Mouse (Mus musculus) midbrain, embryonic 16.5 days (tissue): Measurements from ENCODE around the gene Nln. TPM values are rescaled to one million over a fixed set of nuclear protein-coding genes. Genes with fewer than 3 reads are reported as not detected.
A peak's percentile ranks its signal among the peaks of the same experiment; 100 is the strongest.

ENCODE experiments used
- ATAC-seq: fragments of 200-750 bp; cut with Nextera tagmentation; 2 replicates; pipeline ENCODE4 v1.8.0; 2017; ENCODE audit warnings: moderate TSS enrichment
- H3K27ac ChIP-seq: fragments of 300-500 bp; sonication (generic); 2 replicates; pipeline ENCODE4 v1.5.1; 2014; ENCODE audit warnings: mild to moderate bottlenecking, low read length, mixed read lengths
- H3K27me3 ChIP-seq: fragments of 300-500 bp; sonication (generic); 2 replicates; pipeline ENCODE4 v1.6.1; 2014; ENCODE audit warnings: low read depth, low read length, mixed read lengths; ENCODE audit not compliant: control insufficient read depth, insufficient read depth
- H3K36me3 ChIP-seq: fragments of 300-500 bp; sonication (generic); 2 replicates; pipeline ENCODE4 v1.6.1; 2014; ENCODE audit warnings: mild to moderate bottlenecking, low read length, moderate library complexity, mixed read lengths; ENCODE audit not compliant: control insufficient read depth, insufficient read depth
- H3K4me1 ChIP-seq: fragments of 300-500 bp; sonication (generic); 2 replicates; pipeline ENCODE4 v1.6.1; 2014; ENCODE audit warnings: mild to moderate bottlenecking, low read length, mixed read lengths; ENCODE audit not compliant: control insufficient read depth, insufficient read depth
- H3K4me2 ChIP-seq: fragments of 300-500 bp; sonication (generic); 2 replicates; pipeline ENCODE4 v1.6.1; 2014; ENCODE audit warnings: mild to moderate bottlenecking, low read length, mixed read lengths
- H3K4me3 ChIP-seq: fragments of 300-500 bp; sonication (generic); 2 replicates; pipeline ENCODE4 v1.5.1; 2014; ENCODE audit warnings: low read depth, mild to moderate bottlenecking, low read length, moderate library complexity, mixed read lengths
- H3K9ac ChIP-seq: fragments of 300-500 bp; sonication (generic); 2 replicates; pipeline ENCODE4 v1.6.1; 2014; ENCODE audit warnings: low read depth, low read length, mixed read lengths
- H3K9me3 ChIP-seq: fragments of 300-500 bp; sonication (generic); replicated peaks from 2 replicates; pipeline ENCODE4 v1.6.1; 2014; ENCODE audit warnings: mild to moderate bottlenecking, low read length, mixed read lengths; ENCODE audit not compliant: control insufficient read depth, poor library complexity, severe bottlenecking
- WGBS: fragments of 180-500 bp; shearing (Covaris S2); extraction: QIAGEN DNeasy Blood & Tissue Kit; methylation state at CpG from one replicate; pipeline ENCODE4 v1.1.7; 2014; 5-methylcytosine and 5-hydroxymethylcytosine counted together
- polyA plus RNA-seq: library from polyadenylated mRNA; unstranded; fragments of >200 nt; fragmentation: Nextera tagmentation; extraction: Ambion mirVana; gene quantifications from 2 replicates; pipeline ENCODE4 v1.2.1, GENCODE M21; 2015

The Nln gene
- polyA plus RNA-seq, 1 experiment from 2014 or later: 76.3 TPM

DNA sequence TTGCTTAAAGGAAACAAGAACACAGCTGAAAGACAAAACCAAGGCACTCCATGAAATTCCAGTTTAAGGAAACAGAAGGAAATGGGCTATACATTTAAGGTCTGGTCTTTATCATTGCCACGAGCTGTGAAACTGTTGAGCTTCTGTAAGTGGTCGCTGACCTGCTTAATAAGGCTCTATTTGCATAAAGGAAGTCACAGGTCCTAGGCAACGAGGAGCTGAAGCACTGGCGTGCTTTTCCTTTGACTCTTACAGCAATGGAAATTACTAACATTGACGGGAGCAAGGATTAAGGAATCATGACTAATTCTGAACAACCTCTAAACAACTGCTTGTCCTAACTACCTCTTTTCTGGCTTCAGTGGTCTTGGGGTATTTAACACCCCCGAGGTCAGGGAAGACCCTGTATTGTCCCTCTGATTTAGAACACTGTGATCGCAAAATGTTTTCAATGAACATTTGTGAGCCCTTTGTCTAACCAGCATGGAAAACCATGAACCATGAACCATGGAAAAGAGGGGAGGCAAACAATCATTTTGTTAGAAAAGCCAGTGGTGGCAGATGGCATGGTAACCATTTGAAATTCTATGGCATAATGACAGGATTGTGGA lies 90.8 kb downstream of the Nln start:
- Histone ChIP-seq H3K27ac (no peak overlapping the region), H3K36me3 (peaks cover 2% of the 10 kb centered on the region; the same call in 1 of the 2 replicates), H3K4me3 (no peak overlapping the region), H3K4me1 (no peaks in the 10 kb centered on the region), H3K9me3 (no peaks in the 10 kb centered on the region), H3K9ac (no peak overlapping the region), H3K27me3 (no peaks in the 10 kb centered on the region), H3K4me2 (no peak overlapping the region)
- no peak for ATAC-seq
- 10% methylated on average over 7 of the region's 7 CpGs for WGBS

DNA sequence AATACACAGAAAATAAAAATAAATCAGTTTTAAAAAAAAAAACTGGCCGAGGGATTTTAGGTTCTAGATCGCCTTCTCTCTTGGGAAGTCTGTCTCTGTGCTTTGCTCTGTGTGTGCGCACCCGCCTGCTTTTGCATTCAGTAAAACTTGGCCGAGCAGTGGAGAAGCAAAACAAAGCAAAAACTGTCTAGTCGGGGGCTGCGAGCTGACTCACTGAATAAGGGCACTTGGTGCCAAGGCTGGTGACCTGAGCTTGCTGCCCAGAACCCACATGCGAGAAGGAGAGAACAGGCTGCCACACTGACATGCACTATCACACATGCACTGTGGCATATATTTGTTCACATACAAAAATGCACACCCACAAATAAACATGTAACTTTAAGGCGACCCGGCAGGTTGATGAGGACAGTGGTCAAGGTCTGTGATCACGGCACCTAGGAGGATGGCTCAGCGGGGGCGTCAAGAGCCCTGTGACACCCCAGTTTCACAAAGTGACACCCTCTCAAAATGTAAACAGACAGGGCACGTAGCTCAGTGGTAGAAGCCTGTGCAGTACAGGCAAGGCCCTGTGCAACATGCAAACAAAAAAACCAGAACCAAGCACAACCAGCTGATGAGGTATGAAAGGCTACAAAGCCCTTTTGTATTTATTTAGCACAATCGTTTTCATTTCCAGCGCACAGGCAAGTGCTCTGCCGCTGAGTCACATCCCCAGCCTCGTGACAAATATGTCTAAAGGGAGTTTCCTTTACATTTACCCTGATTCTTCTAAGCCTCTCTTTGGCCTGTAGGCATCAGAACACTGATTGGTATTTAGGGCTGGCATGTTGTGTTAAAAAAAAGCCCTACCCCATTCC lies 93.9 kb downstream of the Nln start:
- no peaks in the 10 kb centered on the region for H3K9me3 ChIP-seq
- 85% methylated on average over 18 of the region's 18 CpGs for WGBS
- H3K36me3 ChIP-seq: no peaks in the 10 kb centered on the region
- no peaks in the 10 kb centered on the region for H3K27me3 ChIP-seq
- no peak for ATAC-seq
- H3K4me2 ChIP-seq: no peak overlapping the region
- H3K4me1 ChIP-seq: no peaks in the 10 kb centered on the region; the same call in 1 of the 2 replicates
- H3K27ac ChIP-seq: no peak overlapping the region
- H3K9ac ChIP-seq: no peak overlapping the region
- H3K4me3 ChIP-seq: no peak overlapping the region

DNA sequence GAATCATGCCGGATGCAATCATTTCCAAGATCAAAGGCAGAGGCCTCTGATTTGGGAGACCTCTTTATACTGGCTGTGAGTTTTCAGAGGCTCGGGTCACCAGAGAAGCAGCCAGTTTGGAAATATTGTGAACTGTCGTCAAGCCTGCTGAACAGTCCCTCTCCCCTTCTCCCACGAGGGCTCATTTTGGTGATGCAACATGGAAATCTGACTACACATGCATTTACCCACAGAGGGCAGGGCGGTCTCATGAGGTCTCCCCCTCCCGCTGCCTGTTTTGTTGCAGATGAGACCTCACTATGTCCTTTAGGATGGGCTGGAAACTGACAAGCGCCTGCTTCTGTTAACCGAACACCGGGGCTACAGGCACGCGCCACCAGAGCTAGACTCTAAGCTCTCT lies 95.4 kb downstream of the Nln start:
- H3K36me3 ChIP-seq: no peaks in the 10 kb centered on the region
- 80% methylated on average over 11 of the region's 11 CpGs for WGBS
- H3K4me1 ChIP-seq: no peaks in the 10 kb centered on the region; the same call in 1 of the 2 replicates
- no peak for ATAC-seq
- no peak overlapping the region for H3K9ac ChIP-seq
- H3K4me2 ChIP-seq: no peak overlapping the region
- no peaks in the 10 kb centered on the region for H3K27me3 ChIP-seq
- no peaks in the 10 kb centered on the region for H3K9me3 ChIP-seq
- H3K4me3 ChIP-seq: no peak overlapping the region
- no peak overlapping the region for H3K27ac ChIP-seq

DNA sequence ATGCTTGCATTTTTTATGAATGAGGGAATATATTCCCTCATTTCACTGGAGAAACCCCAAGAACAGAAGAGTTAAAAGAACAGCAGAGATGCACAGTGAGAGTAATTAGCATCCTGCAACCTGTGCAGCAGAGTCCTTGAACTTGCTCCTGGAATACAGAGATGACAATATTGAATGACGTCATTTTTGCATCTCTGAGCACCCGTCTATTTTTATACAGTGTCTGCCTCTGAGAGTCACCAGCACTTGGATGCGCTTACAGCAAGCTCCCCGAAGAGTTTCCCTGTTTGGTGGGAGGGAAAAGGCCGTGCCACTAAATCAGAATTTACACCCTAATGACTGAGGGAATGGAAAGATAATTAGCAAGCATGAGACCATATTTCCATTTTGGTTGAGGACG lies 96.0 kb downstream of the Nln start:
- no peak overlapping the region for H3K27ac ChIP-seq
- WGBS: 47% methylated on average over 6 of the region's 6 CpGs
- H3K9ac ChIP-seq: no peak overlapping the region
- no peaks in the 10 kb centered on the region for H3K9me3 ChIP-seq
- ATAC-seq: peak; percentile 46; the same call in 1 of the 2 replicates
- no peaks in the 10 kb centered on the region for H3K36me3 ChIP-seq
- H3K4me2 ChIP-seq: no peak overlapping the region
- no peaks in the 10 kb centered on the region; the same call in 1 of the 2 replicates for H3K4me1 ChIP-seq
- no peaks in the 10 kb centered on the region for H3K27me3 ChIP-seq
- no peak overlapping the region for H3K4me3 ChIP-seq

DNA sequence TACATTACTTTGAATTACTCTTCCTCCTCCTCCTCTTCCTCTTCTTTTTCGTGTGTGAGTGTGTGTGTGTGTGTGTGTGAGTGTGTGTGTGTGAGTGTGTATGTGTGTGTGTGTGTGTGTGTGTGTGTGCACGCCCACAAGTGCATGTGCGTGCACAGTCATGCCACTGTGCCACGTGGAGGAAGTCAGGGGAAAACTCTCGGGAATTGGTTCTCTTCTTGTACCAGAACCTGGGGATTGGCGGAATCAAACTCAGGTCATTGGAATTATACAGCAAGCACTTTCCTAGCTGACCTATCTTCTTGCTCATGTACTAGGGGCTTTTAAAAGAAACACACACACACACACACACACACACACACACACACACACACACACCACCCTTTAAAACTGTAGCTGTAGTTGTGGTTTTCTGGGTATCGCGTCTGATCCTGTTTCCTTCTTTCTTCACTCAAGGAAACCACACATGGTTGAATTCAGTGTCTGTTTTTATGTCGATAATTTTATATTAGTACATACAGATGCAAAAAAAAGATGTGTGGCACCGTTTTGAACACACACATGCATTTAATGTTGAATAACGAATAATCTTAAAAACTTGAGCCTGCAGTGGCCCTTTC lies 97.1 kb downstream of the Nln start:
- Histone ChIP-seq H3K27me3 (no peaks in the 10 kb centered on the region), H3K9ac (no peak overlapping the region), H3K9me3 (no peaks in the 10 kb centered on the region), H3K36me3 (no peaks in the 10 kb centered on the region), H3K4me3 (no peak overlapping the region), H3K4me1 (no peaks in the 10 kb centered on the region; the same call in 1 of the 2 replicates), H3K27ac (no peak overlapping the region), H3K4me2 (no peak overlapping the region)
- 91% methylated on average over 11 of the region's 11 CpGs for WGBS
- no peak for ATAC-seq

DNA sequence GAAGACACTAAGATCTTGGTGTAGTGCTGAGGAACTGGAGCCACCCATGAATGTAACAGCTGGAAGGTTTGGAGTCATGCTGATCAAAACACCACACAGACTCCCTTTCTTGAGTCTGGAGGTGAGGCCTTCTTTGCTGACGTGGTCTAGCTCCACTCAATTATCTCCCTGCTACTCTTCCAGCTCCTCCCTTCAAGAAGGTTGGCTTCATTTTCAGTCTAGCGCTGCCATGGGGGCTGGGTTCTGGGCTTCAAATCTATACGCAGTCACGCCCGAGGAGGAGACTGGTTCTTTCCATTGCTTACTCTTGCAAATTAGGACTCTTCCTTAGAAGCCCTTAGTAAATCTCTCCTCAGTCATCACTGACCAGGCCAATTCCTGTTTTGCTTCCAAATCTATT lies 98.1 kb downstream of the Nln start:
- H3K36me3 ChIP-seq: no peaks in the 10 kb centered on the region
- H3K9ac ChIP-seq: no peak overlapping the region
- H3K27me3 ChIP-seq: no peaks in the 10 kb centered on the region
- no peaks in the 10 kb centered on the region for H3K9me3 ChIP-seq
- H3K4me1 ChIP-seq: no peaks in the 10 kb centered on the region; the same call in 1 of the 2 replicates
- H3K4me3 ChIP-seq: no peak overlapping the region
- ATAC-seq: no peak
- 91% methylated on average over 5 of the region's 5 CpGs for WGBS
- H3K27ac ChIP-seq: no peak overlapping the region
- no peak overlapping the region for H3K4me2 ChIP-seq

DNA sequence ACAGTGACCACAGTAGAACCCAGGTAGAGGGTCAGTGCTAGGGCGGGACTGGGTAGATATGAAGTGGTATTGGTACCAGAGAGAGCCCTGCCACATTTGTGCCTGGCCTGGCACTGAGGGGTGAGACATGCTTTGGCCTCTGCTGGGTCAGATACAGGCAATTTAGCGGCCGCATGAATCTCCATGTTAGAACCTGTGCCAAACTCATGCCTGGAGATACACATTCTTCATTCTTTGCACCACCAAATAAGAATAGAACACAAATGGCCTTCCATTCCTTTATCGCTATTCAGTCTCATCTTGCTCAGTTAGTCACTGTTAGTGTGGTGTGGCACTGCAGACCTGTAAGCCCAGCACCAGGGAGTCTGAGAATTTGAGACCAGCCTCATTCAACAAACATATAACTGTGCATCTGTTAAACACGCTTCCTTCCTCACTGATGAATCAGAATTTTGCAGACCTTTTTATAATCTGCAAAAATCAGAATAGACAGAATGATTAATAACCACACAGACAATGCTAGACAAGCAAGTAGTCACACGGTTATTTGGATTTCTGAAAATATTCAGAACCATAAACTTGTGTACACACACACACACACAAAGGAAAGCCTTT lies 104.1 kb downstream of the Nln start:
- ATAC-seq: no peak
- Histone ChIP-seq H3K4me3 (no peak overlapping the region), H3K9me3 (no peaks in the 10 kb centered on the region), H3K4me1 (no peaks in the 10 kb centered on the region), H3K9ac (no peak overlapping the region), H3K4me2 (no peak overlapping the region), H3K27me3 (no peaks in the 10 kb centered on the region), H3K27ac (no peak overlapping the region), H3K36me3 (no peaks in the 10 kb centered on the region)
- WGBS: 88% methylated on average over 6 of the region's 6 CpGs

DNA sequence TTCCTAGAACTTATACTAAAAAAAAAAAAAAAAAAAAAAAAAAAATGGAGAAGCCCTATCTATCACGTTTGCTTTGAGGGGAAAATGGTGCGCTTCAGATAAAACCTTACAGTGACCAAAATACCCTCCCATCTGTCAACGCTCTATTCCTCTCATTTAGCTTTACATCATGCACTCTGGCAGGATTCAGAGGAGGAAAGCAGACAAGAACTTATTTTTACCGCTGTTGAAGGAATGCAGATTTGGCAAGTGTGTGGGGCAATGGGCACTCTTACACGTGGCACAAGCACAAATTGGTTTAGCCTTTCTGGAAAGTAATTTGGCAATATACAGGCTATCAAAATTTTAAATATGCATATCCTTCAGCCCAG lies 115.3 kb downstream of the Nln start:
- WGBS: 82% methylated on average over 5 of the region's 5 CpGs
- H3K36me3 ChIP-seq: peaks cover 6% of the 10 kb centered on the region
- 0 out of 2 replicates have a peak, but pooled peaks cover 6% of the 10 kb centered on the region for H3K9me3 ChIP-seq
- H3K27ac ChIP-seq: no peak overlapping the region
- H3K9ac ChIP-seq: no peak overlapping the region
- no peaks in the 10 kb centered on the region for H3K4me1 ChIP-seq
- H3K27me3 ChIP-seq: no peaks in the 10 kb centered on the region
- no peak for ATAC-seq
- no peak overlapping the region for H3K4me3 ChIP-seq
- H3K4me2 ChIP-seq: no peak overlapping the region
